Mouse (Mus musculus) E14TG2a.4 (cell line): ENCODE data around the gene Maco1.

ENCODE experiments used
- CTCF ChIP-seq: conservative IDR thresholded peaks from 2 replicates; pipeline ENCODE4 v1.5.1; 2014; ENCODE audit warnings: low read length
- POU5F1 ChIP-seq: IDR thresholded peaks from 2 replicates; pipeline ENCODE4 v1.6.1; 2014; ENCODE audit warnings: low read length, borderline replicate concordance

GRCm38 (mm10) chr4:134865789-134866188 is 12.6 kb upstream of the Maco1 start:
- TF ChIP-seq CTCF (no peak), POU5F1 (no peak)
